Mouse (Mus musculus): ENCODE data around the gene Tmem117. TPM values are rescaled to one million over a fixed set of nuclear protein-coding genes. Genes with fewer than 3 reads are reported as not detected.

The Tmem117 gene
- total and polyA plus RNA-seq, 3 experiments, result 3.0 to 12.6 (median 12.5) TPM

- Histone ChIP-seq H3K79me2 (replicated peaks; ENCODE audit: control insufficient read depth, insufficient read depth, low read length) (no peaks in the 10 kb centered on the region), H3K27ac (no peak overlapping the region), H3K27me3 (ENCODE audit: control insufficient read depth, insufficient read depth, low read length) (no peaks in the 10 kb centered on the region), H3K9ac (ENCODE audit: low read depth, low read length) (no peak overlapping the region), H3K36me3 (ENCODE audit: control insufficient read depth, insufficient read depth, low read length) (no peaks in the 10 kb centered on the region), H3K4me3 (no peak overlapping the region), H3K4me1 (ENCODE audit: control insufficient read depth, insufficient read depth, low read length) (no peaks in the 10 kb centered on the region)
- TF ChIP-seq POLR2A (IDR thresholded peaks at IDR 0.05; ENCODE audit: insufficient read depth, low read depth, low read length) (no peak), CTCF (IDR thresholded peaks at IDR 0.05) (no peak), EP300 (IDR thresholded peaks at IDR 0.05; ENCODE audit: insufficient read depth, low read depth, low read length) (no peak)
- DNase-seq, result no peak
- intact Hi-C loops (cut with DNase I), result loop anchor here (10.0 kb wide), 1 partner anchor 62 kb away; no protein-coding TSS in a partner anchor
- 54% methylated on average over 3 of the region's 3 CpGs for WGBS
These were observed 26.6 kb upstream of the Tmem117 start for GRCm38 (mm10) chr15:94602441-94602840.

GRCm38 (mm10) chr15:94607768-94608167 lies 21.3 kb upstream of the Tmem117 start:
- no peak overlapping the region for H3K27ac ChIP-seq
- DNase-seq, result no peak
- H3K9ac ChIP-seq (ENCODE audit: low read depth, low read length), result no peak overlapping the region
- no peak overlapping the region for H3K4me3 ChIP-seq
- no peaks in the 10 kb centered on the region for H3K79me2 ChIP-seq (replicated peaks; ENCODE audit: control insufficient read depth, insufficient read depth, low read length)
- H3K36me3 ChIP-seq (ENCODE audit: control insufficient read depth, insufficient read depth, low read length), result no peaks in the 10 kb centered on the region
- intact Hi-C loops (cut with DNase I), result loop anchor here (10.0 kb wide), 1 partner anchor 57 kb away; no protein-coding TSS in a partner anchor
- WGBS, result 85% methylated on average over 8 of the region's 8 CpGs
- H3K27me3 ChIP-seq (ENCODE audit: control insufficient read depth, insufficient read depth, low read length), result no peaks in the 10 kb centered on the region
- TF ChIP-seq EP300 (IDR thresholded peaks at IDR 0.05; ENCODE audit: insufficient read depth, low read depth, low read length) (no peak), CTCF (IDR thresholded peaks at IDR 0.05) (no peak), POLR2A (IDR thresholded peaks at IDR 0.05; ENCODE audit: insufficient read depth, low read depth, low read length) (no peak)
- H3K4me1 ChIP-seq (ENCODE audit: control insufficient read depth, insufficient read depth, low read length), result no peaks in the 10 kb centered on the region

GRCm38 (mm10) chr15:94616036-94616435 lies 13.0 kb upstream of the Tmem117 start:
- intact Hi-C loops (cut with DNase I), result no loop called here
- DNase-seq, result no peak
- no peaks in the 10 kb centered on the region for H3K27me3 ChIP-seq (ENCODE audit: control insufficient read depth, insufficient read depth, low read length)
- no peaks in the 10 kb centered on the region for H3K36me3 ChIP-seq (ENCODE audit: control insufficient read depth, insufficient read depth, low read length)
- H3K9ac ChIP-seq (ENCODE audit: low read depth, low read length), result no peak overlapping the region
- H3K27ac ChIP-seq, result no peak overlapping the region
- no peaks in the 10 kb centered on the region for H3K4me1 ChIP-seq (ENCODE audit: control insufficient read depth, insufficient read depth, low read length)
- H3K4me3 ChIP-seq, result no peak overlapping the region
- no peak for TF ChIP-seq EP300 (IDR thresholded peaks at IDR 0.05; ENCODE audit: insufficient read depth, low read depth, low read length)
- no peak for TF ChIP-seq CTCF (IDR thresholded peaks at IDR 0.05)
- TF ChIP-seq POLR2A (IDR thresholded peaks at IDR 0.05; ENCODE audit: insufficient read depth, low read depth, low read length), result no peak
- 89% methylated on average over 11 of the region's 11 CpGs for WGBS
- H3K79me2 ChIP-seq (replicated peaks; ENCODE audit: control insufficient read depth, insufficient read depth, low read length), result no peaks in the 10 kb centered on the region

- no peaks in the 10 kb centered on the region for H3K27me3 ChIP-seq (ENCODE audit: control insufficient read depth, insufficient read depth, low read length)
- H3K36me3 ChIP-seq (ENCODE audit: control insufficient read depth, insufficient read depth, low read length), result no peaks in the 10 kb centered on the region
- H3K27ac ChIP-seq, result no peak overlapping the region
- no peak overlapping the region for H3K4me3 ChIP-seq
- TF ChIP-seq CTCF (IDR thresholded peaks at IDR 0.05) (no peak), EP300 (IDR thresholded peaks at IDR 0.05; ENCODE audit: insufficient read depth, low read depth, low read length) (no peak), POLR2A (IDR thresholded peaks at IDR 0.05; ENCODE audit: insufficient read depth, low read depth, low read length) (no peak)
- H3K9ac ChIP-seq (ENCODE audit: low read depth, low read length), result no peak overlapping the region
- no peaks in the 10 kb centered on the region for H3K4me1 ChIP-seq (ENCODE audit: control insufficient read depth, insufficient read depth, low read length)
- H3K79me2 ChIP-seq (replicated peaks; ENCODE audit: control insufficient read depth, insufficient read depth, low read length), result no peaks in the 10 kb centered on the region
- intact Hi-C loops (cut with DNase I), result no loop called here
- DNase-seq, result no peak
These were observed 8.1 kb upstream of the Tmem117 start for GRCm38 (mm10) chr15:94620909-94621308.

GRCm38 (mm10) chr15:94628463-94628829 lies 586 bp upstream of the Tmem117 start:
- Histone ChIP-seq H3K36me3 (ENCODE audit: control insufficient read depth, insufficient read depth, low read length) (no peaks in the 10 kb centered on the region), H3K27me3 (ENCODE audit: control insufficient read depth, insufficient read depth, low read length) (peaks cover 4% of the 10 kb centered on the region), H3K4me1 (ENCODE audit: control insufficient read depth, insufficient read depth, low read length) (no peaks in the 10 kb centered on the region), H3K9ac (ENCODE audit: low read depth, low read length) (peak overlapping the region; percentile 61), H3K4me3 (no peak overlapping the region), H3K79me2 (replicated peaks; ENCODE audit: control insufficient read depth, insufficient read depth, low read length) (no peaks in the 10 kb centered on the region), H3K27ac (no peak overlapping the region)
- TF ChIP-seq CTCF (IDR thresholded peaks at IDR 0.05), result no peak
- TF ChIP-seq POLR2A (IDR thresholded peaks at IDR 0.05; ENCODE audit: insufficient read depth, low read depth, low read length), result no peak
- no peak for TF ChIP-seq EP300 (IDR thresholded peaks at IDR 0.05; ENCODE audit: insufficient read depth, low read depth, low read length)
- intact Hi-C loops (cut with DNase I), result no loop called here
- WGBS, result 57% methylated on average over 2 of the region's 2 CpGs
- DNase-seq, result no peak

- Histone ChIP-seq H3K9ac (ENCODE audit: low read depth, low read length) (no peak overlapping the region), H3K79me2 (replicated peaks; ENCODE audit: control insufficient read depth, insufficient read depth, low read length) (no peaks in the 10 kb centered on the region), H3K27ac (no peak overlapping the region), H3K27me3 (ENCODE audit: control insufficient read depth, insufficient read depth, low read length) (peaks cover 4% of the 10 kb centered on the region), H3K36me3 (ENCODE audit: control insufficient read depth, insufficient read depth, low read length) (no peaks in the 10 kb centered on the region), H3K4me3 (no peak overlapping the region), H3K4me1 (ENCODE audit: control insufficient read depth, insufficient read depth, low read length) (no peaks in the 10 kb centered on the region)
- 85% methylated on average over 4 of the region's 4 CpGs for WGBS
- intact Hi-C loops (cut with DNase I), result no loop called here
- DNase-seq, result no peak
- TF ChIP-seq EP300 (IDR thresholded peaks at IDR 0.05; ENCODE audit: insufficient read depth, low read depth, low read length) (no peak), POLR2A (IDR thresholded peaks at IDR 0.05; ENCODE audit: insufficient read depth, low read depth, low read length) (no peak), CTCF (IDR thresholded peaks at IDR 0.05) (no peak)
These were observed 1.5 kb downstream of the Tmem117 start for GRCm38 (mm10) chr15:94630553-94630952.

All from heart, adult 2 months (tissue).